Mouse (Mus musculus): ENCODE measurements around the gene Gatad2b. TPM values are rescaled to one million over a fixed set of nuclear protein-coding genes. Genes with fewer than 3 reads are reported as not detected.

Gene Gatad2b
- polyA plus RNA-seq, 1 experiment: 18.5 TPM

GRCm38 (mm10) chr3:90357959-90358358, 65.0 kb downstream of the Gatad2b start:
- DNase-seq: no peak
- H3K36me3 ChIP-seq (ENCODE audit: control insufficient read depth, insufficient read depth, low read length): peaks cover 12% of the 10 kb centered on the region
- TF ChIP-seq POLR2A (IDR thresholded peaks at IDR 0.05; ENCODE audit: low read depth, low read length) (no peak), CTCF (conservative IDR thresholded peaks at IDR 0.05; ENCODE audit: insufficient read depth, insufficient read length, low read depth, low read length) (no peak)
- no peak overlapping the region for H3K27ac ChIP-seq (ENCODE audit: insufficient read depth, low read depth, low read length)
- WGBS: 87% methylated on average over 7 of the region's 7 CpGs
- H3K4me1 ChIP-seq (ENCODE audit: control insufficient read depth, insufficient read depth, low read length): no peaks in the 10 kb centered on the region
- H3K4me3 ChIP-seq (ENCODE audit: insufficient read depth, low read depth, low read length): no peak overlapping the region
- no peaks in the 10 kb centered on the region for H3K27me3 ChIP-seq (replicated peaks; ENCODE audit: control insufficient read depth, insufficient read depth, low read length)

GRCm38 (mm10) chr3:90359230-90359629, 66.3 kb downstream of the Gatad2b start:
- no peak for TF ChIP-seq POLR2A (IDR thresholded peaks at IDR 0.05; ENCODE audit: low read depth, low read length)
- TF ChIP-seq CTCF (conservative IDR thresholded peaks at IDR 0.05; ENCODE audit: insufficient read depth, insufficient read length, low read depth, low read length): no peak
- Histone ChIP-seq H3K4me3 (ENCODE audit: insufficient read depth, low read depth, low read length) (no peak overlapping the region), H3K36me3 (ENCODE audit: control insufficient read depth, insufficient read depth, low read length) (peaks cover 11% of the 10 kb centered on the region), H3K27me3 (replicated peaks; ENCODE audit: control insufficient read depth, insufficient read depth, low read length) (no peaks in the 10 kb centered on the region), H3K4me1 (ENCODE audit: control insufficient read depth, insufficient read depth, low read length) (no peaks in the 10 kb centered on the region), H3K27ac (ENCODE audit: insufficient read depth, low read depth, low read length) (no peak overlapping the region)
- 68% methylated on average over 1 of the region's 1 CpGs for WGBS
- DNase-seq: no peak

DNA sequence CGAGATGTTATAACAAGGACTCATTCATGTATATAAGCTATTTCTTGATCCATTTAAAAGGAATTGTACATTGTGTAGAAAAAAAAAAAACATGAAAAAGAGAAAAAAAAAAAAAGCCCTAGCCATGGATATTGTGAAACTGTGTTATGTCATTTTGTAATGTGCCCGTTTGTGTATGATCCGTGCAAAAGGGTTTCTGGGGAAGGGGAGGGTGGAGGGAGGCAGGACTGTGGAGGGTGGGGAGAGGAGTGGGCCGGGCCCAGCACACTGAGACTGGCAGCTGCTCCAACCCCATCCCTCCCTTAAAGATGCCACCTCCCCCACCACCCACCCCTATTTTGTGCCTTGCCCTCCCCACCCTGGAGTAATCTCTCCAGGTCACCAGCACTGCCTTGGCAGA, 68.5 kb downstream of the Gatad2b start:
- H3K27me3 ChIP-seq (replicated peaks; ENCODE audit: control insufficient read depth, insufficient read depth, low read length): no peaks in the 10 kb centered on the region
- 85% methylated on average over 4 of the region's 4 CpGs for WGBS
- no peak for DNase-seq
- peaks cover 6% of the 10 kb centered on the region for H3K36me3 ChIP-seq (ENCODE audit: control insufficient read depth, insufficient read depth, low read length)
- no peak overlapping the region for H3K4me3 ChIP-seq (ENCODE audit: insufficient read depth, low read depth, low read length)
- TF ChIP-seq CTCF (conservative IDR thresholded peaks at IDR 0.05; ENCODE audit: insufficient read depth, insufficient read length, low read depth, low read length): no peak
- TF ChIP-seq POLR2A (IDR thresholded peaks at IDR 0.05; ENCODE audit: low read depth, low read length): no peak
- no peaks in the 10 kb centered on the region for H3K4me1 ChIP-seq (ENCODE audit: control insufficient read depth, insufficient read depth, low read length)
- H3K27ac ChIP-seq (ENCODE audit: insufficient read depth, low read depth, low read length): no peak overlapping the region

DNA sequence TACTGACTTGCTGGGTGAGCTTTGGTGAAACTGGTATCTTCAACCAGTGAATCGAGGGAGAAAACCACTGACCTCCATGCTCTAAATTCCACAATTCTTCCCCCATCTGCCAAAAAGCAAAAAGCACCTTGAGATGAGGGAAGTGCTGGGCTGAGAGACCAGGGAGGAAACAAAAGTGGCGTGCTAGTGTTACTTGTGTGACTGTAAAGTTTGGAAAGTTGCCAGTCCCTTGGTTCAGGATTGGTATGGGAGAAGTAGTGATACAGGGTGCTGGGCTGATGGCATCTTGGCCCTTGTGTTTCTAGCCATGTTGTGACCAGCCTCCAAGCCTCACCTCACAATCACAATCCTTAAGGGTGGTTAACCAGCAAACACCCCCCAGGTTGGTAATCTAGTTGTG, 69.4 kb downstream of the Gatad2b start:
- no peak overlapping the region for H3K27ac ChIP-seq (ENCODE audit: insufficient read depth, low read depth, low read length)
- peaks cover 6% of the 10 kb centered on the region for H3K36me3 ChIP-seq (ENCODE audit: control insufficient read depth, insufficient read depth, low read length)
- H3K4me3 ChIP-seq (ENCODE audit: insufficient read depth, low read depth, low read length): no peak overlapping the region
- no peak for DNase-seq
- WGBS: 75% methylated on average over 2 of the region's 2 CpGs
- TF ChIP-seq POLR2A (IDR thresholded peaks at IDR 0.05; ENCODE audit: low read depth, low read length) (no peak), CTCF (conservative IDR thresholded peaks at IDR 0.05; ENCODE audit: insufficient read depth, insufficient read length, low read depth, low read length) (no peak)
- H3K4me1 ChIP-seq (ENCODE audit: control insufficient read depth, insufficient read depth, low read length): no peaks in the 10 kb centered on the region
- no peaks in the 10 kb centered on the region for H3K27me3 ChIP-seq (replicated peaks; ENCODE audit: control insufficient read depth, insufficient read depth, low read length)

DNA sequence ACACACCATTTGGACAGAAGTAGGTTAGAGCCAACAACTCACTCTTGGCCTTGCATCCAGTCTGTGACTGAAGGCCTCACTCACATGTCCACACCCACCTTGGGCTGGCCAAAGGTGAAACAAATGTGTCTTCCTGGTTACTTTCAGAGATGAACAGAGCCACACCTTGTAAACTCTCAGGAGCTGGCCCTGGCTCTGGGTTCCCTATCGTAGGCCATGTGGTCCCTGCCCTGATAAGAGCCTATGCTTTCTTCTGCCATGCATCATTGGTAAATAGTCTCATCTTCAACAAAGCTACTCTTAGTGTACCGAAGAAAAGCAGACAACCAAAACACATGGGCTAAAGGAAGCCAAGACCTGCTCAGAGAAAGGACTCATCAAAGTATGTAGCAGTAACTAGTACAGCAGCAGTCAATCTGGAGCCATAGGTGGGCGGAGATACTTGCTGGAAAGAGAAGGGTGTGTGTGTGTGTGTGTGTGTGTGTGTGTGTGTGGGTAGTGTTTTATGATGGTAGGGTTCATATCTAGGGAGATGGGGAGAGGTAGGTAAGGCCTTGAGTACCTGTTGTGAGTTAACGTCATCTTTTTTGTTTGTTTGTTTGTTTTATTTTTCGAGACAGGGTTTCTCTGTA, 74.1 kb downstream of the Gatad2b start:
- no peak overlapping the region for H3K4me3 ChIP-seq (ENCODE audit: insufficient read depth, low read depth, low read length)
- H3K4me1 ChIP-seq (ENCODE audit: control insufficient read depth, insufficient read depth, low read length): no peaks in the 10 kb centered on the region
- no peaks in the 10 kb centered on the region for H3K27me3 ChIP-seq (replicated peaks; ENCODE audit: control insufficient read depth, insufficient read depth, low read length)
- DNase-seq: no peak
- no peak for TF ChIP-seq POLR2A (IDR thresholded peaks at IDR 0.05; ENCODE audit: low read depth, low read length)
- no peak for TF ChIP-seq CTCF (conservative IDR thresholded peaks at IDR 0.05; ENCODE audit: insufficient read depth, insufficient read length, low read depth, low read length)
- no peaks in the 10 kb centered on the region for H3K36me3 ChIP-seq (ENCODE audit: control insufficient read depth, insufficient read depth, low read length)
- 91% methylated on average over 5 of the region's 5 CpGs for WGBS
- no peak overlapping the region for H3K27ac ChIP-seq (ENCODE audit: insufficient read depth, low read depth, low read length)

- WGBS: 40% methylated on average over 2 of the region's 2 CpGs
- DNase-seq: no peak
These were observed 76.1 kb downstream of the Gatad2b start for GRCm38 (mm10) chr3:90369041-90369440.

GRCm38 (mm10) chr3:90371857-90372256, 78.9 kb downstream of the Gatad2b start:
- no peak overlapping the region for H3K27ac ChIP-seq (ENCODE audit: insufficient read depth, low read depth, low read length)
- no peaks in the 10 kb centered on the region for H3K4me1 ChIP-seq (ENCODE audit: control insufficient read depth, insufficient read depth, low read length)
- DNase-seq: no peak
- TF ChIP-seq POLR2A (IDR thresholded peaks at IDR 0.05; ENCODE audit: low read depth, low read length): no peak
- no peak for TF ChIP-seq CTCF (conservative IDR thresholded peaks at IDR 0.05; ENCODE audit: insufficient read depth, insufficient read length, low read depth, low read length)
- H3K36me3 ChIP-seq (ENCODE audit: control insufficient read depth, insufficient read depth, low read length): no peaks in the 10 kb centered on the region
- no peaks in the 10 kb centered on the region for H3K27me3 ChIP-seq (replicated peaks; ENCODE audit: control insufficient read depth, insufficient read depth, low read length)
- H3K4me3 ChIP-seq (ENCODE audit: insufficient read depth, low read depth, low read length): no peak overlapping the region
- WGBS: 71% methylated on average over 7 of the region's 7 CpGs

More at GRCm38 (mm10) chr3:90369041-90369440, 76.1 kb downstream of the Gatad2b start:
- Histone ChIP-seq H3K4me1 (ENCODE audit: control insufficient read depth, insufficient read depth, low read length) (no peaks in the 10 kb centered on the region), H3K36me3 (ENCODE audit: control insufficient read depth, insufficient read depth, low read length) (no peaks in the 10 kb centered on the region), H3K27me3 (replicated peaks; ENCODE audit: control insufficient read depth, insufficient read depth, low read length) (no peaks in the 10 kb centered on the region), H3K27ac (ENCODE audit: insufficient read depth, low read depth, low read length) (no peak overlapping the region), H3K4me3 (ENCODE audit: insufficient read depth, low read depth, low read length) (no peak overlapping the region)
- no peak for TF ChIP-seq CTCF (conservative IDR thresholded peaks at IDR 0.05; ENCODE audit: insufficient read depth, insufficient read length, low read depth, low read length)
- no peak for TF ChIP-seq POLR2A (IDR thresholded peaks at IDR 0.05; ENCODE audit: low read depth, low read length)

Data from kidney, adult 2 months (tissue).